Mouse (Mus musculus) liver, embryonic 15.5 days (tissue): ENCODE data around the gene Rpl31. TPM values are rescaled to one million over a fixed set of nuclear protein-coding genes. Genes with fewer than 3 reads are reported as not detected.

Source experiments
- ATAC-seq: fragments of 200-750 bp; cut with Nextera tagmentation; 2 replicates; pipeline ENCODE4 v1.8.0; 2017; ENCODE audit warnings: moderate number of reproducible peaks, mild to moderate bottlenecking, moderate library complexity; ENCODE audit not compliant: insufficient read depth
- H3K27ac ChIP-seq: fragments of 300-500 bp; sonication (generic); replicated peaks from 2 replicates; pipeline ENCODE4 v1.5.1; 2015; ENCODE audit warnings: mild to moderate bottlenecking, inconsistent platforms
- H3K27me3 ChIP-seq: fragments of 300-500 bp; sonication (generic); 2 replicates; pipeline ENCODE4 v1.6.1; 2015; ENCODE audit warnings: mild to moderate bottlenecking, inconsistent platforms
- H3K36me3 ChIP-seq: fragments of 300-500 bp; sonication (generic); replicated peaks from 2 replicates; pipeline ENCODE4 v1.6.1; 2015; ENCODE audit warnings: moderate library complexity, mild to moderate bottlenecking, inconsistent platforms
- H3K4me1 ChIP-seq: fragments of 300-500 bp; sonication (generic); replicated peaks from 2 replicates; pipeline ENCODE4 v1.6.1; 2015; ENCODE audit warnings: inconsistent platforms
- H3K4me2 ChIP-seq: fragments of 300-500 bp; sonication (generic); 2 replicates; pipeline ENCODE4 v1.6.1; 2015; ENCODE audit warnings: moderate library complexity, mild to moderate bottlenecking, inconsistent platforms
- H3K4me3 ChIP-seq: fragments of 300-500 bp; sonication (generic); replicated peaks from 2 replicates; pipeline ENCODE4 v1.5.1; 2015; ENCODE audit warnings: mild to moderate bottlenecking, inconsistent platforms
- H3K9ac ChIP-seq: fragments of 300-500 bp; sonication (generic); 2 replicates; pipeline ENCODE4 v1.6.1; 2015; ENCODE audit warnings: moderate library complexity, mild to moderate bottlenecking, inconsistent platforms
- H3K9me3 ChIP-seq: fragments of 300-500 bp; sonication (generic); replicated peaks from 2 replicates; pipeline ENCODE4 v1.6.1; 2016; ENCODE audit warnings: inconsistent platforms
- WGBS: fragments of 180-500 bp; shearing (Covaris S2); methylation state at CpG from one replicate; pipeline ENCODE4 v1.1.7; 2015; ENCODE audit warnings: mixed read lengths; ENCODE audit not compliant: insufficient replicate concordance; 5-methylcytosine and 5-hydroxymethylcytosine counted together
- polyA plus RNA-seq: library from polyadenylated mRNA; unstranded; fragments of >200 nt; fragmentation: Nextera tagmentation; extraction: Ambion mirVana; gene quantifications from 2 replicates; pipeline ENCODE4 v1.2.1, GENCODE M21; 2015

The Rpl31 gene
- 238 and 288 TPM in 2 replicates for polyA plus RNA-seq

GRCm38 (mm10) chr1:39367601-39368266 lies at the start of gene Rpl31:
Gene Rpl31 (plus strand): TSS chr1:39367842.
- H3K9me3 ChIP-seq = no peaks in the 10 kb centered on the region
- H3K27me3 ChIP-seq = peaks cover 4% of the 10 kb centered on the region; the same call in 1 of the 2 replicates
- peak within 1 kb of the TSS; percentile 92 for H3K9ac ChIP-seq
- H3K36me3 ChIP-seq = peaks cover 39% of the 10 kb centered on the region
- H3K4me2 ChIP-seq = peak within 1 kb of the TSS; percentile 80
- H3K4me3 ChIP-seq = peak within 1 kb of the TSS; percentile 87
- ATAC-seq = peak; percentile 99
- WGBS = under 1% methylated on average over 61 of the region's 62 CpGs
- H3K27ac ChIP-seq = peak within 1 kb of the TSS; percentile 82
- peaks cover 36% of the 10 kb centered on the region for H3K4me1 ChIP-seq

GRCm38 (mm10) chr1:39317935-39318334 lies 49.7 kb upstream of the Rpl31 start:
- no peak overlapping the region for H3K4me3 ChIP-seq
- H3K27me3 ChIP-seq = no peaks in the 10 kb centered on the region
- H3K36me3 ChIP-seq = no peaks in the 10 kb centered on the region
- ATAC-seq = no peak
- H3K4me2 ChIP-seq = no peak overlapping the region
- whole genome bisulfite sequencing = 65% methylated on average over 2 of the region's 2 CpGs
- no peak overlapping the region for H3K9ac ChIP-seq
- no peaks in the 10 kb centered on the region for H3K4me1 ChIP-seq
- H3K27ac ChIP-seq = no peak overlapping the region
- H3K9me3 ChIP-seq = no peaks in the 10 kb centered on the region

GRCm38 (mm10) chr1:39318870-39319269 lies 48.8 kb upstream of the Rpl31 start:
- no peak overlapping the region for H3K9ac ChIP-seq
- WGBS = 70% methylated on average over 7 of the region's 7 CpGs
- no peaks in the 10 kb centered on the region for H3K27me3 ChIP-seq
- no peaks in the 10 kb centered on the region for H3K36me3 ChIP-seq
- no peak overlapping the region for H3K27ac ChIP-seq
- no peak for ATAC-seq
- no peaks in the 10 kb centered on the region for H3K4me1 ChIP-seq
- H3K4me2 ChIP-seq = no peak overlapping the region
- H3K4me3 ChIP-seq = no peak overlapping the region
- no peaks in the 10 kb centered on the region for H3K9me3 ChIP-seq

GRCm38 (mm10) chr1:39321954-39322353 lies 45.7 kb upstream of the Rpl31 start:
- H3K36me3 ChIP-seq = no peaks in the 10 kb centered on the region
- 46% methylated on average over 6 of the region's 6 CpGs for WGBS
- no peak for ATAC-seq

GRCm38 (mm10) chr1:39325228-39325627 lies 42.4 kb upstream of the Rpl31 start:
- H3K4me3 ChIP-seq = no peak overlapping the region
- 60% methylated on average over 6 of the region's 6 CpGs for WGBS
- H3K27ac ChIP-seq = no peak overlapping the region
- no peak for ATAC-seq
- H3K27me3 ChIP-seq = no peaks in the 10 kb centered on the region
- no peak overlapping the region for H3K4me2 ChIP-seq
- no peaks in the 10 kb centered on the region for H3K4me1 ChIP-seq
- no peak overlapping the region for H3K9ac ChIP-seq
- H3K9me3 ChIP-seq = no peaks in the 10 kb centered on the region
- no peaks in the 10 kb centered on the region for H3K36me3 ChIP-seq

More at GRCm38 (mm10) chr1:39321954-39322353, 45.7 kb upstream of the Rpl31 start:
- Histone ChIP-seq H3K4me2 (no peak overlapping the region), H3K27me3 (no peaks in the 10 kb centered on the region), H3K9ac (no peak overlapping the region), H3K27ac (no peak overlapping the region), H3K9me3 (no peaks in the 10 kb centered on the region), H3K4me3 (no peak overlapping the region), H3K4me1 (no peaks in the 10 kb centered on the region)

GRCm38 (mm10) chr1:39327546-39327945 lies 40.1 kb upstream of the Rpl31 start:
- ATAC-seq = no peak
- Histone ChIP-seq H3K27me3 (no peaks in the 10 kb centered on the region), H3K4me2 (no peak overlapping the region), H3K9ac (no peak overlapping the region), H3K27ac (no peak overlapping the region), H3K4me3 (no peak overlapping the region), H3K4me1 (no peaks in the 10 kb centered on the region), H3K9me3 (no peaks in the 10 kb centered on the region), H3K36me3 (no peaks in the 10 kb centered on the region)
- 63% methylated on average over 7 of the region's 7 CpGs for WGBS

- WGBS = 69% methylated on average over 7 of the region's 7 CpGs
- ATAC-seq = no peak
- Histone ChIP-seq H3K36me3 (no peaks in the 10 kb centered on the region), H3K4me3 (no peak overlapping the region), H3K4me2 (no peak overlapping the region), H3K9ac (no peak overlapping the region), H3K27ac (no peak overlapping the region), H3K9me3 (no peaks in the 10 kb centered on the region), H3K27me3 (peaks cover 10% of the 10 kb centered on the region; the same call in 1 of the 2 replicates), H3K4me1 (no peaks in the 10 kb centered on the region)
Observed at GRCm38 (mm10) chr1:39330857-39331594, 36.6 kb upstream of the Rpl31 start.

- peaks cover 19% of the 10 kb centered on the region for H3K27me3 ChIP-seq
- no peaks in the 10 kb centered on the region for H3K36me3 ChIP-seq
- no peak overlapping the region for H3K9ac ChIP-seq
- no peak overlapping the region for H3K4me3 ChIP-seq
- no peaks in the 10 kb centered on the region for H3K4me1 ChIP-seq
- 63% methylated on average over 4 of the region's 4 CpGs for WGBS
- H3K9me3 ChIP-seq = no peaks in the 10 kb centered on the region
- no peak overlapping the region for H3K4me2 ChIP-seq
- no peak for ATAC-seq
- H3K27ac ChIP-seq = no peak overlapping the region
Observed at GRCm38 (mm10) chr1:39332456-39332855, 35.2 kb upstream of the Rpl31 start.

- Histone ChIP-seq H3K4me1 (no peaks in the 10 kb centered on the region), H3K4me3 (no peak overlapping the region), H3K27ac (no peak overlapping the region), H3K27me3 (peaks cover 24% of the 10 kb centered on the region), H3K4me2 (no peak overlapping the region), H3K9ac (no peak overlapping the region), H3K36me3 (no peaks in the 10 kb centered on the region), H3K9me3 (no peaks in the 10 kb centered on the region)
- ATAC-seq = no peak
- 42% methylated on average over 15 of the region's 15 CpGs for WGBS
Observed at GRCm38 (mm10) chr1:39335561-39336196, 32.0 kb upstream of the Rpl31 start.

- no peaks in the 10 kb centered on the region for H3K4me1 ChIP-seq
- no peak overlapping the region for H3K4me3 ChIP-seq
- no peak overlapping the region for H3K4me2 ChIP-seq
- H3K36me3 ChIP-seq = no peaks in the 10 kb centered on the region
- H3K9me3 ChIP-seq = no peaks in the 10 kb centered on the region
- ATAC-seq = no peak
- H3K27ac ChIP-seq = no peak overlapping the region
- WGBS = 62% methylated on average over 8 of the region's 8 CpGs
- H3K9ac ChIP-seq = no peak overlapping the region
- H3K27me3 ChIP-seq = peaks cover 24% of the 10 kb centered on the region
Observed at GRCm38 (mm10) chr1:39336788-39337187, 30.9 kb upstream of the Rpl31 start.

GRCm38 (mm10) chr1:39338831-39339230 lies 28.8 kb upstream of the Rpl31 start:
- Histone ChIP-seq H3K27me3 (peaks cover 24% of the 10 kb centered on the region), H3K4me3 (no peak overlapping the region), H3K9me3 (no peaks in the 10 kb centered on the region), H3K4me2 (no peak overlapping the region), H3K9ac (no peak overlapping the region), H3K4me1 (no peaks in the 10 kb centered on the region), H3K36me3 (no peaks in the 10 kb centered on the region), H3K27ac (no peak overlapping the region)
- whole genome bisulfite sequencing = 53% methylated on average over 10 of the region's 10 CpGs
- no peak for ATAC-seq
